Mouse (Mus musculus) embryo, embryonic 11.5 days (tissue): ENCODE data around the gene Ubash3a.
A peak's percentile ranks its signal among the peaks of the same experiment; 100 is the strongest.
"Not testable (repeated sequence)": the region's sequence is repeated elsewhere in the genome, so short reads cannot be mapped to it uniquely, and the experiment has no call there.

Experiments
- DNase-seq: peaks from one replicate; pipeline ENCODE4 v3.0.0-alpha.2; 2012; ENCODE audit warnings: low read depth, low spot score

The Ubash3a gene

GRCm38 (mm10) chr17:31260430-31260829, 52.8 kb downstream of the Ubash3a start:
- DNase-seq, result no peak

GRCm38 (mm10) chr17:31261352-31261751, 53.7 kb downstream of the Ubash3a start:
- DNase-seq, result no peak

- no peak for DNase-seq
Observed at GRCm38 (mm10) chr17:31262715-31263114, 55.0 kb downstream of the Ubash3a start.

- DNase-seq, result no peak
Observed at GRCm38 (mm10) chr17:31263770-31264169, 56.1 kb downstream of the Ubash3a start.

- no peak for DNase-seq
Observed at GRCm38 (mm10) chr17:31264372-31264771, 56.7 kb downstream of the Ubash3a start.

GRCm38 (mm10) chr17:31265171-31265572, 57.5 kb downstream of the Ubash3a start:
- no peak for DNase-seq

GRCm38 (mm10) chr17:31265831-31266230, 58.2 kb downstream of the Ubash3a start:
- DNase-seq, result no peak

GRCm38 (mm10) chr17:31266321-31266950, 58.8 kb downstream of the Ubash3a start:
- DNase-seq, result no peak

GRCm38 (mm10) chr17:31267138-31267537, 59.5 kb downstream of the Ubash3a start:
- DNase-seq, result no peak

- DNase-seq, result no peak
Observed at GRCm38 (mm10) chr17:31267603-31268002, 59.9 kb downstream of the Ubash3a start.

- DNase-seq, result no peak
Observed at GRCm38 (mm10) chr17:31268016-31268415, 60.3 kb downstream of the Ubash3a start.

GRCm38 (mm10) chr17:31269761-31270160, 62.1 kb downstream of the Ubash3a start:
- no peak for DNase-seq

GRCm38 (mm10) chr17:31270246-31270645, 62.6 kb downstream of the Ubash3a start:
- no peak for DNase-seq

GRCm38 (mm10) chr17:31270736-31271135, 63.1 kb downstream of the Ubash3a start:
- not testable (repeated sequence) for DNase-seq

GRCm38 (mm10) chr17:31271136-31271851, 63.6 kb downstream of the Ubash3a start:
- DNase-seq, result no peak

- no peak for DNase-seq
Observed at GRCm38 (mm10) chr17:31272416-31273165, 64.9 kb downstream of the Ubash3a start.

GRCm38 (mm10) chr17:31273631-31274030, 66.0 kb downstream of the Ubash3a start:
- no peak for DNase-seq

- DNase-seq, result no peak
Observed at GRCm38 (mm10) chr17:31275181-31275580, 67.5 kb downstream of the Ubash3a start.

- no peak for DNase-seq
Observed at GRCm38 (mm10) chr17:31276207-31276921, 68.7 kb downstream of the Ubash3a start.

- DNase-seq, result peak; percentile 78
Observed at GRCm38 (mm10) chr17:31276922-31277918, 69.5 kb downstream of the Ubash3a start, which contains the start of gene Rsph1. Gene Rsph1, minus strand, starts transcription at chr17:31277383.

- DNase-seq, result no peak
Observed at GRCm38 (mm10) chr17:31277931-31278330, 70.3 kb downstream of the Ubash3a start.
